Mouse (Mus musculus): Measurements from ENCODE around the gene Igfl3.

The Igfl3 gene

DNA sequence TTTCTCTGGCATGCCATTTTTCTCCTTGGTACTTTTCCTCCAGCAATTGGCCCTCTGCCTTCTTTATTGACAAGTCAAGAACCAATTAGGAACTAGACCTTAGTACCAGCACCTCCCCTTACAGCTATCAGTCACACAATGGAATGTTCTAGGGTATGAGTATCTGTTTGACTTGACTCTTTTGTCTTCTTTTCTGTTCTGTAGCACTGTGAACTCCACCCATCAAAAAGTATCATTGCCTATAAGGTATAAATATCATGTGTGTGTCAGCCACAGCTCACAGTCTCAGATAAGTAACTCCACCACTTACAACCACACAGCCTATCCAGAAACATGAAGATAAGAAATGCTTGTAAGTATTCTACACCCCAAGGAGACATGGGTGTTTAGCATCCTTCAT lies at the start of gene Igfl3:
TSS of gene Igfl3 (plus strand) at position 301 of the 400 bp plus-strand sequence.
- DNase-seq (ENCODE audit: low read depth), result no peak

DNA sequence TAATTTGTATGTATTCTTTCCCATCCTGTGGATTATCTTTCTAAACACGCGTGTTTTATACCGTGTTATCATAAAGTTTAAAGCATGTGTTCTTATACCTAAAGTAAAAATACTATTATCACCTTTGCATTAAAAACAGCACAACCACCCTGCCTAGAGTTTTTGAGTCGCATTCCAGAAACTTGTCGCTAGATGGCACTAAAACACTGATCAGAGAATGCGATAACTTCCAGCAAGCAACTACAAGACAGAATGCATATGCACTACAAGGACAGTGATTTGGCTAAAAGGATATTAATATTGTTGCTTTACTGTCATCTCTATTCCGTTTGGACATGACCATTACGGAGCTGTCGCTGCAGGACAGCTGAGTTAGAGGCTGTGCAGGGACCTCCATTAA lies 34.6 kb downstream of the Igfl3 start:
- DNase-seq (ENCODE audit: low read depth), result peak; percentile 23

DNA sequence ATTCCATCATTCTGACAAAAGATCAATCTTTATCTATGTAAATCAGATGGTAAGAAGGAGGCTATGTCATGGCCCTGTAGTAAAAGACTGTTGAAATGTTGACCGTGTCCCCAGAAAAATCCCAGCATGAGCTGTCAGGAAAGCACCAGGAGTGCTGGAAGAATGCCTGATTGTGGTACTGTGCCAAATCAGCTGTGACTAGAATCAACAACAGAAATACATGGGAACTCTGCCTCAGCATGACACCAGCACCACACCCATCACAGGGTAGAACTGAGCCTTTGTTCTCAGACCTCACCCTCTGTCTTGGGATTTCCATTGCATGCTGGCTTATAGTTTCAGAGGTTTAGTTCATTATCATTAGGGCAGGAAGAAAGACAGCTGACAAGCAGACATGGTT lies 38.4 kb downstream of the Igfl3 start:
- DNase-seq (ENCODE audit: low read depth), result no peak
